Mouse (Mus musculus) common myeloid progenitor, adult 5-6 weeks (primary cell): Measurements from ENCODE around the gene Rdh19. TPM values are rescaled to one million over a fixed set of nuclear protein-coding genes. Genes with fewer than 3 reads are reported as not detected.
A peak's percentile ranks its signal among the peaks of the same experiment; 100 is the strongest.

Experiments
- ATAC-seq: replicated peaks from 2 replicates; pipeline ENCODE4 v1.8.0; 2016; ENCODE audit warnings: low read depth, mild to moderate bottlenecking, moderate TSS enrichment, inconsistent platforms; ENCODE audit not compliant: poor library complexity, severe bottlenecking
- total RNA-seq: library from RNA; stranded (forward); fragments of 200-1000, 187-1606 nt; gene quantifications from 2 replicates; pipeline ENCODE4 v1.2.3, GENCODE M21; 2017

The Rdh19 gene
- total RNA-seq, 1 experiment from 2014 or later = not detected

GRCm38 (mm10) chr10:127878262-127879057 lies 28.7 kb downstream of the Rdh19 start:
- no peak for ATAC-seq

DNA sequence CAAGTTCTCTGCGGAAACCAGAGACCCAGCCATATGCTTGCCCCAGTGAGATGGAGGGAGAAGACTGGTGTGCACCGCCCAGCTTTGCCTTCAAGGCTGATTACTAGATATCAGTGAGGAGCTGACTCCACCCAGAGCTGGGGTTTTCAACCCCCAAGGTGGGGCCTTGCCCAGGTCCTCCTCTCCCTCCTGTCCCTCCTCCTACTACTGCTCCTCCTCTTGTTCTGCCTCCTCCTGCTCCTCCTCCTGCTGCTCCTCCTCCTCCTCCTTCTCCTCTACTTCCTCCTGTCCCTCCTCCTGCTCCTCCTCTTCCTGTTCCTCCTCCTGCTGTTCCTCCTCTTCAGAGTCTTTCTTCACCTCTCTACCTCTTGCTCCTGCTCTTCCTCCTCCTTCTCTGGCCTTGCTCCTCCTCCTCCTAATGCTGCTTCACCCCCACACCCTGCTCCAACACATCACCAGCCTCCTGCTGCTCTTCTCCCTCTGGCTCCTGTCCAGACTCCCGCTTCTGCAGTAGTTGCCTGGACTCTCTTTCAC lies 29.5 kb downstream of the Rdh19 start:
- 0 out of 2 replicates have a peak, but pooled peaks have one; percentile 29 for ATAC-seq

- ATAC-seq = no peak
Observed at GRCm38 (mm10) chr10:127881041-127881440, 31.3 kb downstream of the Rdh19 start.

GRCm38 (mm10) chr10:127886551-127886950 lies 36.8 kb downstream of the Rdh19 start:
- ATAC-seq = no peak

DNA sequence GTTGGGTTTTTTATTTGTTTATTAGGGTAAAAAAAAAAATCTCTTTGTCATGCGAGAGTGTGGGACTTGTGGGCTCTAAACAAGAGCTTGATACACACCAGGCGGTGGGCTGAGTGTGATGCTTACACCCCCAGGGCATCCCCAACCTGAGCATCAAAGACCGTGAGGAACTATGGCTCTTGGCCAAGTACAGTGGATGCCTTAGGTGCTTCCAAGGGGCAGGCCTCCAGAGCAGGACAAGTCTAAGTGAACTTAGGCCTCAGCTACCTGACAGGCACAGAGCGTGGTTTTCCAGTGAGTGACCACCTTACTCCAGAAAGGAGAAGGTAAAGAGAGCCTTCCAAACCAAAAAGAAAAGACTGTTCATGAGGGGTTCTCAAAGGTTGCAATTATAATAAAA lies 37.2 kb downstream of the Rdh19 start:
- ATAC-seq = no peak

- ATAC-seq = no peak
Observed at GRCm38 (mm10) chr10:127888605-127889004, 38.9 kb downstream of the Rdh19 start, which contains the start of gene Rdh7. Gene Rdh7 (minus strand): TSS chr10:127888817.

DNA sequence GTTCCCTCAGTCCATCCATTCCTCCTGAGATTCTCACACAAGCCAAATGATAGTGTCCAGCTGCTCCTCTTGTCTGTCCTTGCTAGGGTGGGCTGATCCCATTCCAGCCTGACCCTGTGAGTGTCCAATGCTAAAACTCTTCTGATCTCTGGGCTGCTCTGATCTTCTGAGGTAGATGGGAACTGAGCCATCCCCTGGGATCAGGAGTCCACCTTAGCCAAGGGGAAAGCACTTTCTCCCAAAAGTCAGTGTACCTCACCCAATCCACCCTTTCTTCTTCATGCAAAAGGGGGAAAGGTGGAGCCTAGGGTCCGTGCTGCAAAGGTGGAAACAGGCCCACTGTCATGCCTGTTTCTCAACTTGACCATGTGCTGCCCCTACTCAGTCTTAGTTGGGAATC lies 41.8 kb downstream of the Rdh19 start:
- no peak for ATAC-seq

- peak; percentile 99 for ATAC-seq
Observed at GRCm38 (mm10) chr10:127893163-127894022, 43.7 kb downstream of the Rdh19 start.

DNA sequence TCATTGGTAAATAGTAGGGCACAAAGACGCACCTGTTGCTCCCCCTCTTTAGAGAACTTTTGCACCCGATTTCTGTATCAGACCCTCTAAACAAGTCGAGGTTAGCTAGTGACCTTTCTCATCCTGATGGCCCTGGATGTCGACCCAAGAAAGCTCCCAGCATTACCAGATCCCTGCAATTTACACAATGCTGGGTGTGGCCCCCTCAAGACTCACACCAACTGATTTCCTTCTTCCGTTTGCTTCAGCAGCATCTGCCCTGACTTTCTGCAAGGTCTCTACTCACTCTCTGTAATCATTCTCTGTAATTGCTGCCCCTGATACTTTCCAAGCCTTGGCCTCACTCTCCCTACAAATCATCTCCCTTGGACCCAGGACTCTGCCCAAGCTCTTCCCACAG lies 47.0 kb downstream of the Rdh19 start:
- no peak for ATAC-seq

- ATAC-seq = no peak
Observed at GRCm38 (mm10) chr10:127897506-127897905, 47.8 kb downstream of the Rdh19 start.

GRCm38 (mm10) chr10:127898218-127898617 lies 48.5 kb downstream of the Rdh19 start, which contains the start of gene Sdr9c7:
Gene Sdr9c7 (plus strand): TSS chr10:127898518.
- no peak for ATAC-seq

DNA sequence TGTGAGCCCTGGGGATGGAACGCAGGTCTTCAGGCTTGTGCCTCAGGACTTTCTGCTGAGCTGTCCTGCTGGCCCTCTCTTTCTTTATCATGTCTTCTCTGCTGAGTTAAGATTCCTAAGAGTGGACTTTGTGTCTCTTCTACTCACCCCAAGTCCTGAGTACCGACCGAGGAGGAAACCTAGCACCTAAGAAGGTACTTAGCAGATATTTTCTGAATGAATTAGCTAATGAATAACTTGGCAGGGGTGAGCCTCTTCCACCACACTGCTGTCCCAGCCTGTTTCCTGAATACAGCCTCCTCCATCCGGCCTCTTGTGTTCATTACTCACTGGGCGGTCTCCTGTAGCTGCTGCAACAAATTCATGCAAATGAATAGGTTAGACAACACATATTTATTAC lies 50.1 kb downstream of the Rdh19 start:
- ATAC-seq = no peak

- ATAC-seq = no peak
Observed at GRCm38 (mm10) chr10:127901751-127902150, 52.0 kb downstream of the Rdh19 start.

DNA sequence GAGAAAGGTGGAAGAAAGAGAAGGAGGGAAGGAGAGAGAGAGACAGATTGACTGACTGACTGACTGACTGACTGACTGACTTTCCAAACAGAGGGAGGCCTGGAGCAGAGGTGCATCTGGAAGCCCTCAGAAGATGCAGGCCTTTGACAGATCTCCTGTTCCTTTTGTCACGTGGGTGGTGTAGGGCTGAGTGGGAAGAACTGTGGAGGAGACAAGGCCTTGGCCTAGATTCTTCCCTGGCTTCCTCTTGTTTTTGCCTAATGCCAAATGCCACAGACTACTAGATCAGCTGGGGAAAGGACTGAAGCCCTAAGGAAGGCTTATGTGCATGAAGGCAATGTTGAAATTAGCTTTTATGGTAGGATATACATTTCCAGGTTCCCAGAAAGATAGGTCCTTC lies 53.4 kb downstream of the Rdh19 start:
- ATAC-seq = no peak

DNA sequence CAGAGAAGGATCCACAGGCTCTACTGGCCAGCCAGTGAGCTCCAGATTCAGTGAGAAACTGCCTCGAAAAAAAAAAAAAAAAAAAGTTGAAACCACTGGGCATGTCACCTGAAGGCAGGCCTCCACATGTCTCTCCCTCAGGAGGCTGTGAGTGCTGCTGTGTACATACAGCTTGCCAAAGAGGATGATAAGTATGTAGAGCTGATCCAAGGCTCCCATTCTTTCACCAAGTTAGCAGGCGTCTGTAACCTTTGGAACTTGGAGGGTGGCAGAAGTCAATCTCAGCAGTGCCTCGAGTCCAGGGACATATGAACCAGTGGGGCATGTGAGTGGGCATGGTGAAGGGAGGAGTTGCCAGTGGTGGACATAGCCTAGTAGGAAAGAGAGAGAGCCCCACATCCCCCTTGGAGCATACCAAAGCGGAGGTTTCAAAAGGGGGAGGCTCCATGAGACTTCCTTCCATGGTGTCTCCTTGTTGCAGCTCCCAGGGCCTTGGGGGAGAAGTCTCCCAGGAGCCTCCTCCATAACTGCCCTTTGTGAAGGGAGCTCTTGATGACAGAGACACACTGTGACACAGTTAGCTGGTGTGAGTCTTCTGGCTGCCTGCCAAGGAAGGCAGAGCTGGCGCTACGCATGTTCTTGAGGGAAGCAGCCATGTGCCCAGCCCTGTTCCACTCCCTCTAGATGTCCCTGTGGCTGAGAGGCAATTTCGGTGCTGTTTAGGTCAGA lies 55.2 kb downstream of the Rdh19 start:
- ATAC-seq = no peak

DNA sequence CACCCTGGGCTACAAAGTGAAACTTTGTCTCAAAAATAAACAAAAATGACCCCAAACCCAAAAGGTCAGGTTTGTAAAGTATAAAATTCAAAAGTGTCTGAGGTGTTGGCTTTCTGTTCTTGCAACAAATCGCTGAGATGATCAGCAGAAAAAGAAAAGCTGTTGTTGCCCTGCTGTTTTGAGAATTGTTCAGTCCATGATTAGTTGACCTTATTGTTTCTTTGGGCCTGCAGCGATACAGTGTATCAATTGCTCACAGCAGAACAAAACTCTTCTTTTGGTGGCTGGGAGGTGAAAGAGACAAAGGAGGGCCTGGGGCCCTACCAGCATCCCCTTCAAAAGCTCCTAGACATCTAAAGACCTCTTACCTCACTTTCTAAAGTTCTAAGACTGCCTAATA lies 56.4 kb downstream of the Rdh19 start:
- no peak for ATAC-seq

DNA sequence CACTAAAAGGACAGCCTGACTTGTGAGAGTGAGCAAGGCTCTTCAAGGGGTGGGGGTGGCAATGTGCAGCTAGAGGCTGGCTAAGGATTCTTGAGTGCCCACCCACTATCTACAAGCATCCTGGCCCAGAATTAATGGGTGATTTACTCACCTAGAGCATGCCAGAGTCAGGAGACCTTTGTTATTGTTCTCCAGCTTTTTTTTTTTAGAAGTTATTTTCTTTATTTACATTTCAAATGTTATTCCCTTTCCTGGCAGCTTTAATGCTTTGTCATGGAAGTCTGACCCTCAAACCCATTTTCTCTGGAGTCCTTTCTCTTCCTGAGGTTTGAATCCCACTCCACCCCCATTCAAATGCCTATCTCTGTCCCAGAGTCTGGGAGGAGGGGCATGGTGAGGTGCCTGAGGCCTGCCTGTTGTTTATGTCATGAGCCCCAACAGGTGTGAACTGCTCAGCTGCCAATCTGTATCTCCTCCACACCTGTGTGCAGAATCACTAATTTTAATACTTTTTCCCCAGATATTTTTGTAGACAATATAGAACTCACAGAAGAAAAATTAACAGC lies 57.7 kb downstream of the Rdh19 start:
- no peak for ATAC-seq
